Mouse (Mus musculus): ENCODE measurements at regions not wholly inside any gene's neighbourhood (a gene's known extent, or its start where the extent isn't known, plus 50 kb on each side); places are given as distances from the start of the nearest gene placed in this dataset.

DNA sequence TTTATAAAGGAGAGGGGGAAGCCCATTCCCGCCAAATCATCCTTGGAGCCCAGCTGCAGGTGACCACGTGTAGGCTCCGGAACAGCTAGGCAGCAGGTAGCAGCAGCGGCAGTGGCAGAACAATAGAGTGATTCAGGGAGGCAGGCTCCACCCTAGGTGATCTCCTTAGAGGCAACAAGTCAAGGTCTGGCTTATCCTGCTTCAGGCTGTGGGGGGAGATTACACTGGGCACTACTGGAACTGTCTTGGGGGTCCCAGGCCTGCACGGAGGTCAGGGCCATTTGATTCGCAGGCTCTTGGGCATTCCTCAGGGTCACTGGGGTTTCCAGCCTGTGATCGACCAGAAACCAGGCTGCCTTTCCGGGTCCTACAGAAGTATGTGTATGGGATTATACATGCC, 2711.1 kb downstream of the Gm37988 start:
- DNase-seq (ENCODE audit: low read depth in 3 of 3, low spot score in 3 of 3) (no peak), ATAC-seq (ENCODE audit: insufficient read depth) (no peak)
- TF ChIP-seq CTCF (IDR thresholded peaks at IDR 0.05; ENCODE audit: low read depth) (no peak), EP300 (IDR thresholded peaks at IDR 0.05; ENCODE audit: low read depth) (no peak)
- WGBS (ENCODE audit: insufficient replicate concordance) = 53% methylated on average over 8 of the region's 8 CpGs
- Histone ChIP-seq H3K27ac (no peak overlapping the region), H3K27me3 (ENCODE audit: control insufficient read depth, insufficient read depth, low read length) (no peaks in the 10 kb centered on the region), H3K36me3 (replicated peaks; ENCODE audit: control insufficient read depth, insufficient read depth, low read depth) (no peaks in the 10 kb centered on the region), H3K9ac (replicated peaks) (no peak overlapping the region), H3K4me2 (ENCODE audit: low read depth) (no peak overlapping the region), H3K9me3 (ENCODE audit: control insufficient read depth, low read length) (no peaks in the 10 kb centered on the region), H3K4me1 (replicated peaks; ENCODE audit: control insufficient read depth in 2 of 2, insufficient read depth in 2 of 2, low read length in 1 of 2) (no peaks in the 10 kb centered on the region), H3K4me3 (ENCODE audit: insufficient read depth in 1 of 2, low read depth in 2 of 2, low read length in 2 of 2) (no peak overlapping the region)

DNA sequence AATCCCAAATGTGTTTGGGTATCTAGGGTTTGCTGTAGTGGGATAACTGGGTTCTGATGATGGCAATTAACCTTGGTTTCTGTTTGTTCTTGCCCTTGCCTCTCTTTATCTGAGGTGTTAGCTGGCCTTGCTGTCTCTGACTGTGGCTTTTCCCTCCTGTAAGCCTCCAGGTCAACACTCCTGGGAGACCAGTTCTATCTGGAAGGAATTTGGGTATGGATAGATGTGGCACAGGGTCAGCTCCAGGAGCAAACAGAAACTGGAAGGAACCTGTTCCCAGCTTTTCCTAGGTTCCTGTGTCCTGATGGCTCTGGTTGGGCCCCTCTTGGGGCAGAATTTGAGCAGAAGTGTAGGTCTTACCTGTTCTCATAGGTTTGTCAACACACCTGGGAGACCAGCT, 2725.8 kb downstream of the Gm37988 start:
- Histone ChIP-seq H3K4me1 (replicated peaks; ENCODE audit: control insufficient read depth in 2 of 2, insufficient read depth in 2 of 2, low read length in 1 of 2) (no peaks in the 10 kb centered on the region), H3K27ac (no peak overlapping the region), H3K9ac (replicated peaks) (no peak overlapping the region), H3K4me3 (ENCODE audit: insufficient read depth in 1 of 2, low read depth in 2 of 2, low read length in 2 of 2) (no peak overlapping the region), H3K9me3 (ENCODE audit: control insufficient read depth, low read length) (no peaks in the 10 kb centered on the region), H3K36me3 (replicated peaks; ENCODE audit: control insufficient read depth, insufficient read depth, low read depth) (no peaks in the 10 kb centered on the region), H3K27me3 (ENCODE audit: control insufficient read depth, insufficient read depth, low read length) (no peaks in the 10 kb centered on the region), H3K4me2 (ENCODE audit: low read depth) (no peak overlapping the region)
- no peak for ATAC-seq (ENCODE audit: insufficient read depth)
- no peak for TF ChIP-seq CTCF (IDR thresholded peaks at IDR 0.05; ENCODE audit: low read depth)
- DNase-seq (ENCODE audit: low read depth in 3 of 3, low spot score in 3 of 3) = no peak

- DNase-seq (ENCODE audit: low read depth in 3 of 3, low spot score in 3 of 3) (no peak), ATAC-seq (ENCODE audit: insufficient read depth) (no peak)
- no peaks in the 10 kb centered on the region for H3K36me3 ChIP-seq (replicated peaks; ENCODE audit: control insufficient read depth, insufficient read depth, low read depth)
- H3K9me3 ChIP-seq (ENCODE audit: control insufficient read depth, low read length) = no peaks in the 10 kb centered on the region
- TF ChIP-seq CTCF (IDR thresholded peaks at IDR 0.05; ENCODE audit: low read depth) (no peak), EP300 (IDR thresholded peaks at IDR 0.05; ENCODE audit: low read depth) (no peak)
- no peak overlapping the region for H3K27ac ChIP-seq
- H3K27me3 ChIP-seq (ENCODE audit: control insufficient read depth, insufficient read depth, low read length) = no peaks in the 10 kb centered on the region
- H3K9ac ChIP-seq (replicated peaks) = no peak overlapping the region
- no peak overlapping the region for H3K4me3 ChIP-seq (ENCODE audit: insufficient read depth in 1 of 2, low read depth in 2 of 2, low read length in 2 of 2)
- H3K4me1 ChIP-seq (replicated peaks; ENCODE audit: control insufficient read depth in 2 of 2, insufficient read depth in 2 of 2, low read length in 1 of 2) = no peaks in the 10 kb centered on the region
- H3K4me2 ChIP-seq (ENCODE audit: low read depth) = no peak overlapping the region
These were observed 2727.5 kb downstream of the Gm37988 start for GRCm38 (mm10) chr1:7535191-7535590.

- Histone ChIP-seq H3K9ac (replicated peaks) (no peak overlapping the region), H3K4me2 (ENCODE audit: low read depth) (no peak overlapping the region), H3K4me3 (ENCODE audit: insufficient read depth in 1 of 2, low read depth in 2 of 2, low read length in 2 of 2) (no peak overlapping the region), H3K27ac (no peak overlapping the region), H3K36me3 (replicated peaks; ENCODE audit: control insufficient read depth, insufficient read depth, low read depth) (no peaks in the 10 kb centered on the region), H3K4me1 (replicated peaks; ENCODE audit: control insufficient read depth in 2 of 2, insufficient read depth in 2 of 2, low read length in 1 of 2) (no peaks in the 10 kb centered on the region), H3K27me3 (ENCODE audit: control insufficient read depth, insufficient read depth, low read length) (no peaks in the 10 kb centered on the region), H3K9me3 (ENCODE audit: control insufficient read depth, low read length) (no peaks in the 10 kb centered on the region)
- ATAC-seq (ENCODE audit: insufficient read depth) (no peak), DNase-seq (ENCODE audit: low read depth in 3 of 3, low spot score in 3 of 3) (no peak)
- TF ChIP-seq EP300 (IDR thresholded peaks at IDR 0.05; ENCODE audit: low read depth) = no peak
- no peak for TF ChIP-seq CTCF (IDR thresholded peaks at IDR 0.05; ENCODE audit: low read depth)
- 12% methylated on average over 2 of the region's 2 CpGs for WGBS (ENCODE audit: insufficient replicate concordance)
These were observed 2735.8 kb downstream of the Gm37988 start for GRCm38 (mm10) chr1:7543492-7543891.

- WGBS (ENCODE audit: insufficient replicate concordance) = 58% methylated on average over 2 of the region's 2 CpGs
- no peak overlapping the region for H3K4me2 ChIP-seq (ENCODE audit: low read depth)
These were observed 2740.6 kb downstream of the Gm37988 start for GRCm38 (mm10) chr1:7548261-7548660.

GRCm38 (mm10) chr1:7574787-7575186, 2767.1 kb downstream of the Gm37988 start:
- Histone ChIP-seq H3K9ac (replicated peaks) (no peak overlapping the region), H3K4me2 (ENCODE audit: low read depth) (no peak overlapping the region), H3K36me3 (replicated peaks; ENCODE audit: control insufficient read depth, insufficient read depth, low read depth) (no peaks in the 10 kb centered on the region), H3K4me1 (replicated peaks; ENCODE audit: control insufficient read depth in 2 of 2, insufficient read depth in 2 of 2, low read length in 1 of 2) (no peaks in the 10 kb centered on the region), H3K4me3 (ENCODE audit: insufficient read depth in 1 of 2, low read depth in 2 of 2, low read length in 2 of 2) (no peak overlapping the region), H3K27ac (no peak overlapping the region), H3K27me3 (ENCODE audit: control insufficient read depth, insufficient read depth, low read length) (no peaks in the 10 kb centered on the region), H3K9me3 (ENCODE audit: control insufficient read depth, low read length) (no peaks in the 10 kb centered on the region)
- no peak for ATAC-seq (ENCODE audit: insufficient read depth)
- 75% methylated on average over 1 of the region's 1 CpGs for WGBS (ENCODE audit: insufficient replicate concordance)
- DNase-seq (ENCODE audit: low read depth in 3 of 3, low spot score in 3 of 3) = no peak
- TF ChIP-seq CTCF (IDR thresholded peaks at IDR 0.05; ENCODE audit: low read depth) = no peak
- TF ChIP-seq EP300 (IDR thresholded peaks at IDR 0.05; ENCODE audit: low read depth) = no peak

More at GRCm38 (mm10) chr1:7548261-7548660, 2740.6 kb downstream of the Gm37988 start:
- DNase-seq (ENCODE audit: low read depth in 3 of 3, low spot score in 3 of 3) (no peak), ATAC-seq (ENCODE audit: insufficient read depth) (no peak)
- Histone ChIP-seq H3K4me1 (replicated peaks; ENCODE audit: control insufficient read depth in 2 of 2, insufficient read depth in 2 of 2, low read length in 1 of 2) (no peaks in the 10 kb centered on the region), H3K9ac (replicated peaks) (no peak overlapping the region), H3K36me3 (replicated peaks; ENCODE audit: control insufficient read depth, insufficient read depth, low read depth) (no peaks in the 10 kb centered on the region), H3K27ac (no peak overlapping the region), H3K9me3 (ENCODE audit: control insufficient read depth, low read length) (no peaks in the 10 kb centered on the region), H3K27me3 (ENCODE audit: control insufficient read depth, insufficient read depth, low read length) (no peaks in the 10 kb centered on the region), H3K4me3 (ENCODE audit: insufficient read depth in 1 of 2, low read depth in 2 of 2, low read length in 2 of 2) (no peak overlapping the region)
- TF ChIP-seq EP300 (IDR thresholded peaks at IDR 0.05; ENCODE audit: low read depth) = no peak
- TF ChIP-seq CTCF (IDR thresholded peaks at IDR 0.05; ENCODE audit: low read depth) = no peak

All from liver, embryonic 14.5 days (tissue).